Comparison of ENCODE assay signal across 16 mouse cellular contexts in genomic region chr3:88224929-88225328, GRCm38 (mm10). TPM values are rescaled to one million over a fixed set of nuclear protein-coding genes. Genes with fewer than 3 reads are reported as not detected.
DNase-seq lines count a peak whose midpoint lies in the region; ATAC-seq lines count a peak whose summit lies in the region.
"Had no signal": no experiment of that assay in that cellular context is flagged by ENCODE, and none has a peak within 500 bp of the region (broad histone marks: within the 10 kb centered on the region; RNA-seq: fewer than 3 reads in every experiment).

No protein-coding gene starts in this region.

- no peaks in the 10 kb centered on the region for H3K9me3 ChIP-seq in forebrain, embryonic 11.5 days (ENCODE audit: control insufficient read depth, low read length)
- H3K9me3 ChIP-seq in hindbrain, embryonic 13.5 days, result no peaks in the 10 kb centered on the region
- no peaks in the 10 kb centered on the region for H3K9me3 ChIP-seq in neural tube, embryonic 13.5 days
- no peaks in the 10 kb centered on the region for H3K9me3 ChIP-seq in limb, embryonic 10.5 days (replicated peaks)
- H3K9me3 ChIP-seq: liver, embryonic 13.5 days had no signal

- H3K27me3 ChIP-seq in forebrain, embryonic 11.5 days (ENCODE audit: control insufficient read depth, insufficient read depth, low read length), result peaks cover 24% of the 10 kb centered on the region
- peaks cover 11% of the 10 kb centered on the region; the same call in 1 of the 2 replicates for H3K27me3 ChIP-seq in hindbrain, embryonic 13.5 days
- peaks cover 9% of the 10 kb centered on the region for H3K27me3 ChIP-seq in neural tube, embryonic 13.5 days
- peaks cover 95% of the 10 kb centered on the region for H3K27me3 ChIP-seq in limb, embryonic 10.5 days (ENCODE audit: low read depth, poor library complexity, severe bottlenecking)

- peak overlapping the region; percentile 52 for H3K9ac ChIP-seq in forebrain, embryonic 11.5 days (ENCODE audit: low read length)
- H3K9ac ChIP-seq in hindbrain, embryonic 13.5 days, result peak overlapping the region; percentile 80
- H3K9ac ChIP-seq in neural tube, embryonic 13.5 days, result peak overlapping the region; percentile 63
- H3K9ac ChIP-seq: liver, embryonic 13.5 days had no signal

- 58% methylated on average over 2 of the region's 2 CpGs for WGBS in forebrain, embryonic 11.5 days
- 64% methylated on average over 2 of the region's 2 CpGs for WGBS in hindbrain, embryonic 13.5 days
- WGBS in neural tube, embryonic 13.5 days, result 68% methylated on average over 2 of the region's 2 CpGs
- 56% methylated on average over 2 of the region's 2 CpGs for WGBS in limb, embryonic 10.5 days

- peaks cover 16% of the 10 kb centered on the region for H3K36me3 ChIP-seq in forebrain, embryonic 11.5 days (ENCODE audit: control insufficient read depth, insufficient read depth, low read length)
- peaks cover 79% of the 10 kb centered on the region for H3K36me3 ChIP-seq in hindbrain, embryonic 13.5 days
- peaks cover 90% of the 10 kb centered on the region for H3K36me3 ChIP-seq in neural tube, embryonic 13.5 days
- H3K36me3 ChIP-seq in limb, embryonic 10.5 days, result no peaks in the 10 kb centered on the region
- H3K36me3 ChIP-seq: liver, embryonic 13.5 days had no signal

- H3K4me1 ChIP-seq in forebrain, embryonic 11.5 days (replicated peaks; ENCODE audit: control insufficient read depth, insufficient read depth, low read length), result peaks cover 55% of the 10 kb centered on the region
- H3K4me1 ChIP-seq in hindbrain, embryonic 13.5 days (replicated peaks), result peaks cover 99% of the 10 kb centered on the region
- H3K4me1 ChIP-seq in neural tube, embryonic 13.5 days (replicated peaks), result peaks cover 100% of the 10 kb centered on the region
- peaks cover 22% of the 10 kb centered on the region; the same call in 1 of the 2 replicates for H3K4me1 ChIP-seq in limb, embryonic 10.5 days
- H3K4me1 ChIP-seq: liver, embryonic 13.5 days had no signal

- intact Hi-C loops in heart, postnatal 25 days (cut with DNase I), result no loop called here

- no peak overlapping the region for H3K4me3 ChIP-seq in forebrain, embryonic 11.5 days (ENCODE audit: low read depth, low read length)
- no peak overlapping the region for H3K4me3 ChIP-seq in hindbrain, embryonic 13.5 days
- no peak overlapping the region for H3K4me3 ChIP-seq in neural tube, embryonic 13.5 days
- H3K4me3 ChIP-seq in limb, embryonic 10.5 days, result no peak overlapping the region
- H3K4me3 ChIP-seq: liver, embryonic 13.5 days had no signal

- no peak for ATAC-seq in forebrain, embryonic 11.5 days (replicated peaks; ENCODE audit: low FRiP score)
- ATAC-seq in hindbrain, embryonic 13.5 days (ENCODE audit: low FRiP score), result no peak
- ATAC-seq in neural tube, embryonic 13.5 days (ENCODE audit: low read depth), result no peak

- no peak overlapping the region for H3K4me2 ChIP-seq in forebrain, embryonic 11.5 days (ENCODE audit: low read depth, low read length, severe bottlenecking)
- H3K4me2 ChIP-seq in hindbrain, embryonic 13.5 days, result 0 out of 2 replicates have a peak overlapping the region, but pooled peaks have one; percentile 4
- H3K4me2 ChIP-seq in neural tube, embryonic 13.5 days, result 0 out of 2 replicates have a peak overlapping the region, but pooled peaks have one; percentile 13
- H3K4me2 ChIP-seq: liver, embryonic 13.5 days had no signal

- H3K27ac ChIP-seq in forebrain, embryonic 11.5 days (ENCODE audit: low read depth, low read length), result peak overlapping the region; percentile 89
- peak overlapping the region; percentile 99 for H3K27ac ChIP-seq in hindbrain, embryonic 13.5 days
- H3K27ac ChIP-seq in neural tube, embryonic 13.5 days (replicated peaks), result peak overlapping the region; percentile 98
- H3K27ac ChIP-seq in limb, embryonic 10.5 days, result no peak overlapping the region
- H3K27ac ChIP-seq: liver, embryonic 13.5 days had no signal

- DNase-seq in cerebellum, postnatal 10 days, result peak; percentile 63 to 64
- no peak for DNase-seq in cerebellum, postnatal 4 days (ENCODE audit: low spot score in 2 of 2)
- DNase-seq in forebrain, embryonic 11.5 days (ENCODE audit: low spot score), result no peak
- no peak for DNase-seq in thymus, postnatal 10 days (ENCODE audit: low spot score in 2 of 2)
- no peak for DNase-seq in limb, embryonic 10.5 days (ENCODE audit: low spot score)
- no peak for DNase-seq in heart, postnatal 25 days (ENCODE audit: low spot score)
- DNase-seq: adrenal gland, adult 2 months; cerebellum, postnatal 36 days; liver, embryonic 13.5 days; lung, postnatal 10 days; right cerebral cortex, postnatal 4 days; thymus, postnatal 14 days had no signal

RNA-seq across cellular contexts. Expression of gene Rhbg, which starts 29.6 kb away (rescaled TPM):
- 0.36 TPM in 1 of 2 replicates, not detected in the other for polyA plus RNA-seq in forebrain, embryonic 11.5 days (2014; fragmentation: Nextera tagmentation; extraction: Ambion mirVana)
- 0.22 and 0.32 TPM in 2 replicates for polyA plus RNA-seq in hindbrain, embryonic 13.5 days (2015; fragmentation: Nextera tagmentation; extraction: Ambion mirVana)
- polyA plus RNA-seq in neural tube, embryonic 13.5 days (2015; fragmentation: Nextera tagmentation; extraction: Ambion mirVana), result 0.15 and 0.67 TPM in 2 replicates
- polyA plus RNA-seq in limb, embryonic 10.5 days (2016; fragmentation: Nextera tagmentation; extraction: Ambion mirVana), result 0.18 and 0.34 TPM in 2 replicates
- total RNA-seq in heart, postnatal 25 days (2021), result not detected
- total RNA-seq: left cerebral cortex, postnatal 36 days; monocyte, adult 5-6 weeks had no signal

Comparison
In these comparisons a context has a peak if more than half of its experiments do, and no peak if none do; other contexts are left out.
1. DNase-seq: peak in cerebellum, postnatal 10 days (2 of 2); none in cerebellum, postnatal 4 days (0 of 2), forebrain, embryonic 11.5 days (single experiment), thymus, postnatal 10 days (0 of 2), limb, embryonic 10.5 days (single experiment) and heart, postnatal 25 days (single experiment).
2. Peak in every context shown above with its lines, with median percentiles within 50 percentile points of each other: H3K9ac ChIP-seq.